Mouse (Mus musculus) lung, postnatal 14 days (tissue): ENCODE data around the gene Fam193b.
"Not testable (repeated sequence)": the region's sequence is repeated elsewhere in the genome, so short reads cannot be mapped to it uniquely, and the experiment has no call there.

Experiments used
- DNase-seq: peaks from one replicate; pipeline ENCODE4 v3.0.0; 2021

The Fam193b gene

GRCm38 (mm10) chr13:55570286-55570973, 490 bp downstream of the Fam193b start:
- DNase-seq = peak; percentile 39

GRCm38 (mm10) chr13:55569726-55570285, 1.1 kb downstream of the Fam193b start:
- peak; percentile 34 for DNase-seq

- DNase-seq = not testable (repeated sequence)
Observed at GRCm38 (mm10) chr13:55568524-55568923, 2.4 kb downstream of the Fam193b start.

DNA sequence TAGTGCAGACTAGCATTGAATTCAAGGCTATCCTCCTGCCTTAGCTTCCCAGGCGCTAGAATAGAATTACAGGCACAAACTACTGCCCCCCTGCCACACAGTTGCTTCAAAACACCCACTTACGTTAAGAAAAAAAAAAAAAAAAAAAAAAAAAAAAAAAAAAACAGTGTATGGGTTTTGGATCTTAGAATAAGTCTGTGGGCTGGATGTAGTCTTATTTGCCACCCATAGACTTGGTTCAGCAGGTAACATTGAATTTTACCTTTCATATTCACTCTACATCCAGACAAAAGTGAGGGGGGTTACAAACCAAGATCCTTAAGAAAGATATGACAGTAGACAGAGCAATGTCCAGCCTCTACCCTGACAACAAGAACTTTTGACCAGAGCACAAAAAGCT, 3.0 kb downstream of the Fam193b start:
- DNase-seq = no peak

DNA sequence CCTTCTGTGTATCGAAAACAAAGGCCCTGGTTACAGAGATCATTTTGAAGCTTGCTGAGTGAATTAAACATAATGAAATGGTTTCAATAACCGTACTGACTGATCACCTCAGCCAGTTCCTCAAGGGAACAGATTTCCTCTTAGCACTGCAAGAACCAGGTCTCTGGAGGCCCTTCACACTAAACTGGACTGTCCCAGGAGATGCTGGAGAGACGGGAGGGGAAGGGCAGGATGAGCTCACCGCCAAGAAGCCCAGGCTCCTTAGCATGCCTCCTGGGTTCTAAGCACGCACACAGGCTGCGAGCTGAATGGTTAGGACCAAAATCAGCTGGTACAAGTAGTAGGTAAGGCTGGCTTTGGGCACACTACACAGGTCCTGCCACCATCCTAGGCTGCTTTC, 3.9 kb downstream of the Fam193b start:
- no peak for DNase-seq

- no peak for DNase-seq
Observed at GRCm38 (mm10) chr13:55563266-55563879, 7.5 kb downstream of the Fam193b start.

DNA sequence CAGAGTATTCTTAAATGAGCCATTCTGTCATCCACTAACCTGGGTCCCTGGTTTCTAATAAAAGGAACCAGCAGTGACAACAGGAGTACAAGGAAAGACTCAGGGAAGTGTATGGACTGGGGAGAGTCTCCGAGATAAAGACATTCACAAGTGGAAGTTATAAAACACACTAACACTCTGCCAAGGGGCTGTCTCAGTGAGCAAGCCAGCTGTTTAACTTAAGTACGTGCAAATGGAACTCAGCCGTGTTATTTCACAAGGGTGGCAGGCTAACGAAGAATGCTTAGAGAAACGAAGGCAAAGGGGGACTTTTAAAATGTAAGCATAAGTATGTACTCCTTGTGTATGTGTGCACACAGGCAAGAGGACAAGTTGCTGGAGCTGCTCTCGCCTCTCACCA, 13.4 kb downstream of the Fam193b start:
- DNase-seq = peak; percentile 33

DNA sequence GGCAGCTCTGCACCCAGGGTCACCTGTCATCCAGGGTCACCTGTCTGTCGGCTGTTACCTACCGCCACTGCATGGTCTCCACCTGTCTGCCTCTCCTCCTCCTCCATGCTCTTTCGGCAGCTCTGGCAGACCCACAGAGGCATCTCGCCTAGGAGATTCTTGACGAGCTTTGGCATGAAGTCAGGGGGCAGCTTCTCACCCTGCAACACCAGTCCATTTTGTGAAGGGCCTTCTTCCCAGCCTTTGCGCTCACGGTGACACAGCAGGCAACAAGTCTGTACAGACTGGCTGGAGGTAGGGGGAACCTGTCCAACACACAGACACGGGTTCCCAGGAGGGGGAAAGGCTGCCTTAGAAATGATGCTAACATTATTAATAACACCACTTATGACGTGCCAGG, 15.0 kb downstream of the Fam193b start:
- no peak for DNase-seq

- no peak for DNase-seq
Observed at GRCm38 (mm10) chr13:55549061-55549460, 21.9 kb downstream of the Fam193b start.

- no peak for DNase-seq
Observed at GRCm38 (mm10) chr13:55548426-55548825, 22.5 kb downstream of the Fam193b start.

- DNase-seq = no peak
Observed at GRCm38 (mm10) chr13:55547916-55548315, 23.0 kb downstream of the Fam193b start.

DNA sequence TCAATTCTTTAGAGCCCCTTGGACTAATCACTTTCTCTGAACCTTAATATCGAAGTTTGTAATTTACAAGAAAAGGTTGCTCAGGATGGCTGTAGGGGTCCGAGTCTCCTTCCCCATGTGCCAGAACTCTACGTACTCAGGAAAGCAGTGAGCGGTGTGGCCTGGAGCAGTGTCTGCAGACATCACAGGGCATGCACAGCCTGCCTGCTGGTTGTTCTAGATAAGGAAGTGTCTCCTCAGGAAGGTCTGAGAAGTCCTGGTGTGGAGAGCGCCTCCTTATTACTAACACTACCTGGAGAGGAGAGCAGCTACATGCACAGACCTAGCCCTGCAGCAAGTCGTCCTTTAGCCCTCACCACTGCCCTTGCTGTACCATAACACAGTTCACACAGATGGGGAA, 26.1 kb downstream of the Fam193b start:
- no peak for DNase-seq

DNA sequence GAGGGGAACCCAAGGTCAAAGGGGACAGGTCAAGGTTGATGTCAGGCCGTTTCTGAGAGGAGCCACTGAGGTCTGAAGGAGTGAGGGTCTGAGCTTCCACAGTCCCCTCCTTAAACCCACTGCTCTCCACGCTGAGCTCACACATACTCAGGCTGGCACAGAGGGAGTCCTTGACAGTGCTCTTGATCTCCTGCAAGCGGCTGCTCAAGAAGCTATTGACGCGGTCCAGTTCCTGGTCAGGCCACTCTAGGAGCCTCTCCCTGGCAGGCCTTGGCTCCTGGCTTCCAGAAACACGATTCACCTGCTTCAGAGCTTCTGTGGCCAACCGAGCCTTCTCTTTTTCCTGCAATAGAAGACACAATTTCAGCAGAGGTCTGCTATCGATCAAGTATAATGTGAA, 27.5 kb downstream of the Fam193b start:
- peak; percentile 44 for DNase-seq

DNA sequence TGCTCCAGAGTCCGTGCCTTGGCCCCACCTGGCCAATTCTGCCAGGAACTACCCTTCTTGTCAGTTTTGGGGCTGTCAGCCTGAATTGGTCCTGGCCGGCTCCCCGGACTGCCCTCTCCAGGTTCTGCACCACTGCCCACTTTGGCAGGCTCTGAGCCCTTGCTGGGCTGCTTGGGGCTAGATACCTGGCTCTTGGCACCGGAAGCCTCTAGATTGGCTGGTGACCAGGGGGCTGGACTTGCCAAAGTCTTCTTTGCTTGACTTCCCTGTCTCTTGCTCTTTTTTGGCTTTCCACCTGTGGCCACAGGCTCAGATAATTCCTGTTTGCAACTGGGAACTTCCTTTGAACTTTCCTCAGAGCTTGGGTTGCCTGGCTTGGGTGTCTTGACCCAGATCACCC, 28.0 kb downstream of the Fam193b start:
- peak; percentile 48 for DNase-seq

- DNase-seq = peak; percentile 36
Observed at GRCm38 (mm10) chr13:55540933-55541332, 30.0 kb downstream of the Fam193b start.

DNA sequence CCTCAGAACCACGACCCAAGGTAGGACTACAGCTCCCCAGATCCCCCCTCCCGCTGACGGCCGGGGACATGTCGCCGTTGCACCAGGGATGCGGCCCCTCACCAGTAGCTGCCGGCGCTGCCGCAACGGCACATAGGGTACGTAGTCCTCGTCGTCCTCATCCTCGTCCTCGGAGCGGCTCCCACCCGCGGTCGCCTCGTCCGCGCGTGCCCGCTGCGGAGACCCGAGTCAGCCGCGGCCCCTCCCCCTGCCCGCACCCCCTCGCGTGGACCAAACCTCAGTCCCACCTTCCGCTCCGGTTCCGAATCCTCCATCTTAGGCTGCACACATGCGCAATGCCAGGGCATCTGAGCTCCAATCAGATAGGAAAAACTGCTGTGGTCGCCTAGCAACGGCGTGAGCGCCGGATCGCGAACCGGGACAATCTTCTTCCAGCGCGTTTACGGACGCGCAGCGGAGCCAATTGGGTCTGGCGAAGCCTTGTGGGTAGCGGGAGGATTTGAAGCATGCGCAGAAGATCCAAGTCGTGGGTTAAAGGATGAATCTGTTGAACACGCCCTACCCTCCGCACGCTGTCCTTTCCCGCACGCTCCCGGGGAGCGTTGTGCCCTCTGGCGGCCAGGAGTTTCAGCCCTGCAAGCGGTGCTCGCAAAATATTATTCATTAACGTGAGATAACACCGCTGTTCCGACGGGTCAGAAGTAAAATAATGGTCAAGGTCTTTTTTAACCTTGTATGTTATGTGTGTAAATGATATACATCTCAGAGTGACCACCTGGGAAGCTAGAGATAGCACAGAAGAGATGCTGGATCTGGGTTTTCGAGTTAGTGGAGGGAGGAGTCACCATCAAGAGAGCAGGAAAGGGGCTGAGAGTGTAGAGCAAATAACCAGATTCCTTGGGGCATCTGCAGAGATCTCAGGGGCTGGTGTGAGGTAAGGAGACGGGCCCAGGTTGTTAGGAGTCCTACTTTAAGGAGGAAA, 34.4 kb downstream of the Fam193b start, which contains the start of gene Ddx41:
Gene Ddx41 (minus strand): TSS at position 465 of the 982 bp plus-strand sequence.
- peak; percentile 98 for DNase-seq

- DNase-seq = no peak
Observed at GRCm38 (mm10) chr13:55535796-55536193, 35.1 kb downstream of the Fam193b start.

GRCm38 (mm10) chr13:55535191-55535590, 35.7 kb downstream of the Fam193b start:
- no peak for DNase-seq

DNA sequence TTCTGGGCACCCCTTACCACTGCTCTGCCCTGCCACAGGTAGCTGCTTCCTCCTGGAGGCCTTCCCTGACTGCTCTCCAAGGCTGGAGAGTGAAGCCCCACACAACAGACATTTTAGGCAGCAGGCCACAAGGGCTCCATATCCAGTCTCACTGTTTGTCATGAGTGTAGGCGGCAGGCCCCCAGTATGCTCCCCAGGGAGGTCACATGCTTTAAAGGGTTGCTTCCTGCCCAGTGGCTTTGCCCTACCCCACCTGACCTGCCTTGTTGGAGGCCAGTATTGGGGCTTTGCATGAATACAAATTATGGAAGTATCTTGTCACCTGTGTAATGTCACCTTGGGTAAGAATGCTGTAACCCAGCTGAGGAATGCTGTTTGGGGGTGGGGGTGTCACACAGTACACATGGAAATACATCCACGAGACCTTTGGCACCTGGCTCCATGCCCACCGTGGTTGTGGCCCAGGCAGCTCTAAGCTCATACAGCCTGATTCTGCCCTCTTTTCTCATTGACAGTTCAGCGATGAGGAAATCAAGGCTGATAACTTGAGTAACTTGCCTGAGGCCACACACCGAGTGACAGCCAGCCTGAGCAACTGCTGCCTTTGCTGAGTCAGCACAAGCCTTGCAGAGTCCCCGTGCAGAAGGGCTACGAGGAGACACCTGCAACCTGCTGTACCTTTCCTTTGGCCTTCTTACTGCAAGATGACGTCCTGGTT, 41.6 kb downstream of the Fam193b start, which contains the start of gene Dok3:
Gene Dok3 (minus strand): TSS at position 99 of the 718 bp plus-strand sequence.
- no peak for DNase-seq

DNA sequence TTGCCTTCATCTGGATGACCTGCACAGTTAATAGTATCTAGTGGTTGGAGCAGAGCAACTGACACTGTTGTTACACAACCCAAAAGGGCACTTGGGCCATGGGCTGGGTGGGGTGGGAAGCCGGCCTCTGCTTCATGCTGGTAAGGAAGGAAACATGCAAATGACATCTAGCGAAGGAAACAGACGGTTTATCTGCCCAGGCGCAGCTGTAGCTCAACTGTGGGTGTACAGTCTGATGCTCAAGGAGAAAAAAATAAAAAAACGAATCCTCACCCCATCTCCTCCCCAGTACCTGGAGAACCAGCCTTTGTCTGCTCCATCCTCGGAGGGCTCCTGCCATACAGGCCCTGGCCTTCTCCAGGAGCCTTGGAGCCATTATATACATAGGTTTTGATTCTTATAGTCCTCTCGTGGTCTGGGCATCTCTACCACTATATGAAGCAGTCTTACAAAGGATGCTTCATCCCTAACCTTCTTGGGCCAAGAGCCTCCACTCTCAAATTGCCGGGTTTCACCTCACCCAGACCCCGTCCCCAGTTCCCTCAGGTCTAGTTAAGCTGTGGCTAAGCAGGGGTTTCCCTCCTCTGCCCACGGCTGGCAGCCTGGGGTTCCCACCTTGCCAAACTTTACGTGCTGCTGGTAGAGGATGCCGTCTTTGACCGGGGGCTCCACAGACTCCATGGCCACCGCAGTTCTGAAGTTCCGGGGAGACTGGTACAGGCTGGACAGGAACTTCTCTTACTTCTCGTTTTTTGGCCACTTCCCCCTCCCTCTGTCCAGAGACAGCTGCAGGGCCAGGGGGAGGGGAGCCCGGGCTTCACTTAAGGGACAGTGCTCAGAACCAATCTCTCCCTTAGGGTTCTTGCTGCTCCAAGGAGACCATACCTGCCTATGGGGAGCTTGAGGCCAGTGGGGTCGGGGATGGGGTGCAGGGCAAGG, 42.8 kb downstream of the Fam193b start:
- no peak for DNase-seq

DNA sequence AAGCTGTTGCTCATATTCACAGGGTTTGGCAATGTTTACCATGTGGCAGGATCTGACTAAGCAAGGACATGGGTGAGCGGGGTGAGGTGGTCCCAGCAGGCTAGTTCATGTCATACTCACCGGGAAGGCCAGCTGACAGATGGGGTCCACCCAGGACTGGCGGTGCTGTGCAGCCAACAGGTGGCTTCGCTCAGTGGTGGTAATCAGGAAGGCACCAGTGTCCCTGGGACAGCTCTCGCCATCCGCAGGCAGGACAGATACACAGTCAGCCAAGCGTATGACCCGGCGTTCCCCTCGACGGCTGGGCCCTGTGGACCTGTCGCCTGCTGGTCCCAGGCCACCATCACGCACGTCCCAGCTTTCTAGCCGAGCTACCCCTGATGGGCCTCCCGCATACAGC, 43.7 kb downstream of the Fam193b start:
- no peak for DNase-seq
